Mouse (Mus musculus) thymus, postnatal 4 days (tissue): ENCODE results near the gene Olfr822.
A peak's percentile ranks its signal among the peaks of the same experiment; 100 is the strongest.
"Not testable (repeated sequence)": the region's sequence is repeated elsewhere in the genome, so short reads cannot be mapped to it uniquely, and the experiment has no call there.

Experiments
- DNase-seq: peaks from one replicate; pipeline ENCODE4 v3.0.0; 2021

The Olfr822 gene

DNA sequence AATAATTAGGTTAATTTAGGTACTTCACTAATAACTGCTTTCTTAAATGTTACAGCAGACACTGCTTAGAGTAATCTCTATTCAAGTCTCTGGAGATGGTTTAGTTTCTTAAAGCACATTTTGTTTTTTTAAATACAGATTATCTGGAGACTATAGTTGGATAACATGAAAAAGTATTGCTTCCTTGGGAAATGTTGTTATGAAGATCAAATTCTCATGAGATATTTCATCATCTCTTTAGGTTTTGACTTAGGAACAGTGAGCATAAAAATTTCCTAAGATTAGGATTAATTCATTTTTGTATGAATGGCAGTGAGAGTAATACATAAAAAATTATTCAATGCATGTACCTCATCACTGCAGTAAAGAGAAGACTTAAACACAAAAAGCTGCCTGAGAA is at the start of gene Olfr822:
Olfr822 (plus strand) TSS at position 301 of the 400 bp plus-strand sequence.
- DNase-seq, result no peak

DNA sequence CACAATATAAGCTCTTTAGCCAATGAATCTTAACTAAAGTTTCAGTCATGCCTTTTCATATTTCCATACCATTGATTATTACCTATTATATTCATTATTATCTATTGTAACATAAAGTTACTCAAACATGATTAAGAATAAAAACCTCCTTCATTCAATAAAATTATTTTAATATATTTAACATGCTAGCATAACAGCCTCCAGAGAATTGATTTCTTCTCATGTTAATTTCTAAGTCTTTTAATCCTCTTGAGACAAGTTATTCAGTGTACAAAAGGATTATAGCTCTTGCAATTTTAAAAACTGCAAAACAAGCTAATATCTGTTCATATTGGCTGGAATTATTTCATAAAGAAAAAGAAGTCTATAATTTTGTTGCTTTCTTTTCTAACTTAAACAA is 41.0 kb upstream of the Olfr822 start, which contains the start of gene Olfr821:
Olfr821 (plus strand) TSS at position 301 of the 400 bp plus-strand sequence.
- no peak for DNase-seq

DNA sequence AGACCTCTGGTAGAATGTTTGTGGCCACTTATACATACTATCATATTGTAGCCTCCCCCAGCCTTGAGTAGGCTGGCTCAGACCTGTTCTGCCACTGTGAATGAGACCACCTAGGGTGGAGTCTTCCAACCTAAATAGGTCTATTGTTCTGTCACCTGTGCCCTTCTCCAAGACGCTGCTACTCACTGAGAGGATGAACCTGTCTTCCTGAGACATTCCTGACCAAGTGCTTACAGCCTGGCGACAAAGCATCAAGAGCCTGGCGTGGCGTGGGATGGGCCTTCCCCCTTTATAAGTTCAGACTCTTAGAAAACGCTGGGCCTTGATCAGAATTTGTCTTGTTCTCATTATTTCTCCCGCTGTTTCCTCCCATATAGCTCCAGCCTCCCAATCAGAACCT is 33.9 kb upstream of the Olfr822 start:
- no peak for DNase-seq

DNA sequence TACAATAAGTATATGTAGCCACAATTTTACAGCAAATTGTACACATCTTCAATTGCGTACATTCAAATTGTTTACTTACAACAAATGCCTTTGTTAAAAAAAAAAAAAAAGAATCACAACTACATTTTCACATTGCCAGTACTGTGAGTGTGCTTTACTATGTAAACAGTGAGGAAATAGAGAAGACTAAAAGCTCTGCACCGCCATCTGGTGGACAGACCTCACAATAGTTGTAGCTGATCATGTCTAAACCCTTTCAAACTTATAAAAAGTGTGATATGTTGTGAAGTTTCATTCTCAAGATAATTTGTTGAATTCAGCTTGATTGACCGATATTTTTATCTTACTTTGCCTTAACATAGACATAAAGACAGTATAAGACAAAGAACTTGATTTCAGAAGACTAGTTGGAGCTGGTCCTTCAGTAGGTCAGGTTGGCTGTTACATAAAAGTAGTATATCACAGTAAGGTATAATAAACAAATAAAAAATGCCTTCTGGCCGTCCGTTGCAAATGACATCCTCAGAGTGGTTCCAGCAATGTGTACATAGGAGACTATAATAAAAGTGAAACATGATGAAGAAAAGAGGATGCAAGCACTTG is 21.9 kb downstream of the Olfr822 start:
- peak; percentile 66 for DNase-seq

DNA sequence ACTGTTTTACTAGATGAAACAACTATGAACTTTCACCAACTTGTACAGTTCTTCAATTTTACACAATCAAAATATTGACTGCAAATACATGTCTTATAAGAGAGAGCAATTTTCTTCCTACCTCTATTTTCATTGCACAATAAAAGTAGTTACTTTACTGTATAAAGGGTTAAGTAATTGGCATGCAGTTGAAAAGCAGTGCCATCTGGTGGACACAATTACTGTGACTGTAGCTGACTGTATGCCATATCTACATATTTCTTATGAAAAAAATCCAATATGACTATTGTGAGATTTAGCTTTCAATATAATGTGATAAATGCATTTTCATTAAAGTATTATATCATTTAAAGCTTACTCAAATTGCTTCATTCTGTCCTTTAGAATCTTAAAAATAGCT is 25.1 kb downstream of the Olfr822 start:
- no peak for DNase-seq

DNA sequence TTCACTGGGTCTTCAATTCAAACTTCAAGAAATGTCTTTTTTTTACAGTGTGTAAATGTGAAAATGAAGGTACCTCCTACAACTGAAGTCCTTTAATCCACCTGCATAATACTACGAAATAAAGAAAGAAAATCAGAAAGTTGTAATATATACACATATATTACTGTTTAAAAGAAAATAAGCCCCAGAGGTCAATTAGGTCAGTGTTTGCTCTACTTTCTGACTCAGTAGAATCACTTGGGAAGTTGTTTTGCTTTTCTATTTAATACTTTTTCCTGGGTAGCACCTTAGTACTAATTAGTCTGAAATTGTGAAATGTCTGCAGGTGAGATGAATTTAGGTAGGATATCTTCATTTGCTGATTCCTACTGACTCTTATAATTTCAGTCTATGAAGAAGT is 44.3 kb downstream of the Olfr822 start, which contains the start of gene Olfr823:
Olfr823 (minus strand) TSS at position 101 of the 400 bp plus-strand sequence.
- DNase-seq, result not testable (repeated sequence)

DNA sequence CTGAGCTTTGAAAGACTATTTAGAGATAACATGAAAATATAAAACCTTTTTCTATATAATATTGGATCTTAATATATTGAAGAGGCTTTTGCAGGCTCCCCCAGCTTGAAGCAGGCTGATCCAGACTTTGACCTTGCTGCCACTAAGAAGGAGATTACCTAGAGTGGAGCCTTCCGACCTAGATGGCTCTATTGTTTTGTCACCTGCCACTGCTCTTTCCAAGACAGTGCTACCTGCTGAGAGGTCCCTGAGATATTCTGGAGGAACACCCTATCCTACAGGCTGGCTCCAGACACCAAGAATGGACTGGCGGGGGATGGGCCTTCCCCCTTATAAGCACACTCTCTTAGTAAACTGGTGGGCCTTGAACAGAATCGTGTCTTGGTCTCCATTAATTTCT is 45.0 kb downstream of the Olfr822 start:
- DNase-seq, result not testable (repeated sequence)
